Mouse (Mus musculus) C2C12 (cell line): ENCODE measurements around the gene Glis3.

Experiments
- CTCF ChIP-seq: IDR thresholded peaks from one replicate; pipeline ENCODE4 v1.5.1; 2011; ENCODE audit not compliant: control insufficient read depth, insufficient read depth, insufficient read length
- FOSL1 ChIP-seq: IDR thresholded peaks from one replicate; pipeline ENCODE4 v1.8.0; 2011; ENCODE audit warnings: mild to moderate bottlenecking, low read length; ENCODE audit not compliant: poor library complexity, insufficient read depth, severe bottlenecking
- MAX ChIP-seq: IDR thresholded peaks from one replicate; pipeline ENCODE4 v1.6.1; 2011; ENCODE audit warnings: mild to moderate bottlenecking, control low read depth
- MYOD1 ChIP-seq: IDR thresholded peaks from one replicate; pipeline ENCODE4 v1.6.1; 2011; ENCODE audit warnings: low read depth; ENCODE audit not compliant: control insufficient read depth, insufficient read length
- USF1 ChIP-seq: IDR thresholded peaks from one replicate; pipeline ENCODE4 v1.6.1; 2011; ENCODE audit warnings: low read depth, mild to moderate bottlenecking, control low read depth, moderate library complexity

DNA sequence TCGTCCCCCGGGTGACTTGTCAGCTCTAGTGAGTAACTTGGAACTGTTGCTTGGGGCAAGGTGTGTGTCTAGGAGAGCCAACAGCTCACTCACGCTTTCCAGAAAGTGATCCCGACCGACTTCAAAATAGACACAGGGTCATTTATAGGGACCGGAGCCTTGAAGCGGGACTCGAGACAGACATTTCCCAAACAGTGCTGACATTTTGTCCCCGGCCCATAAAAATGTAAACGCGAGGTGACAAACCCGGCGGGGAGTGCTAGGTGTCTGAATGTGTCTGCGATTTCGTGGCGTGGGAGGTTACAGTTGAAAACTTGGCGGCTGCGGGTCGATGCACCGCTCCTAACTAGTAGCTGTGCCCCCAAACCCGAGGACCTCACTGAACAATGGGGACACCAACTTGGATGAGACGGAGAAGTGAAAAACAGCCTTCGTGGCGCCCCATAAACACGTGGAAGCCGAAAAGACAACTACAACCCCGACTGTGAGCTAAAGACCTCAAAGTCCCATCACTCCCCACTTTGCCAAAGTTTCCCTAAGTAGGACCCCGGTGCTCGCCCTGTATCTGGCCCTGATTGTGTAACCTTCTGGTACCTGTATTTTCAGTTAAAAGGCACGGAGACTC lies 1.1 kb downstream of the Glis3 start:
- TF ChIP-seq CTCF: no peak
- no peak for TF ChIP-seq FOSL1
- TF ChIP-seq MAX: no peak
- TF ChIP-seq USF1: no peak
- no peak for TF ChIP-seq MYOD1
